Mouse (Mus musculus): Measurements from ENCODE around the gene Ninl. TPM values are rescaled to one million over a fixed set of nuclear protein-coding genes. Genes with fewer than 3 reads are reported as not detected.
A peak's percentile ranks its signal among the peaks of the same experiment; 100 is the strongest.

Gene Ninl
- polyA plus RNA-seq (2015; fragmentation: Nextera tagmentation; extraction: Ambion mirVana), result 13.0 and 13.9 TPM in 2 replicates

DNA sequence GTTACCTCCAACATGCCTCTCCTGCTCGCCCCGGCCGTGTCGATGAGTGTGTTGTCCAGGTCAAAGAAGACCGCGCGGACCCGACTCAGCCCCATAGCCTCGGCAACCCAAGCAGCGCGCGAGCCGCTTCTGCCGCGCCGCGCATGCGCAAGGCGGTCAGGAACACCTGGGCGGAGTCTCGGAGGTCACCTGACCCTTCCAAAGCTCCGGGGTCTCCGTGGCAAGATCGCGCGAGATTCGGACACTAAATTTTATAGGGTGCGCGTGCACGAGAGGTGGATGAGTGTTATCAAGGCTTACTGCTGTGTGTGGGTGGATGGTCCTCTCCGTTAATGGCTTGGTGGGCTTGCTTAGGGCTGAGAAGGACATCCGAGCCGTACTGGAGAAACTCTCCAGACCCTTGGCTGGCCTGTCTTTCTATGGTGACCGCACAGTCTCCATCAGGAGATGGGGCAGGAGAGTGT, at the start of gene Ninl, which contains the start of gene Nanp:
Gene Ninl, minus strand, starts transcription at position 151 of the 464 bp plus-strand sequence.
Gene Nanp, minus strand, starts transcription at position 167 of the 464 bp plus-strand sequence.
- no peaks in the 10 kb centered on the region for H3K27me3 ChIP-seq (ENCODE audit: insufficient read depth, low read length)
- H3K4me1 ChIP-seq (ENCODE audit: insufficient read depth, low read length), result peaks cover 14% of the 10 kb centered on the region
- H3K4me3 ChIP-seq (ENCODE audit: low read length), result peak within 1 kb of the TSS; percentile 99
- peak within 1 kb of the TSS; percentile 73 for H3K4me2 ChIP-seq (replicated peaks; ENCODE audit: low read depth, low read length)
- WGBS, result under 1% methylated on average over 34 of the region's 34 CpGs
- peak within 1 kb of the TSS; percentile 82 for H3K27ac ChIP-seq (ENCODE audit: low read length)
- H3K36me3 ChIP-seq (ENCODE audit: insufficient read depth, low read length), result no peaks in the 10 kb centered on the region
- peak within 1 kb of the TSS; percentile 99 for H3K9ac ChIP-seq (replicated peaks; ENCODE audit: low read length)
- ATAC-seq (ENCODE audit: low FRiP score, low TSS enrichment), result peak; percentile 95
- H3K9me3 ChIP-seq (ENCODE audit: low read length), result no peaks in the 10 kb centered on the region; the same call in 1 of the 2 replicates

DNA sequence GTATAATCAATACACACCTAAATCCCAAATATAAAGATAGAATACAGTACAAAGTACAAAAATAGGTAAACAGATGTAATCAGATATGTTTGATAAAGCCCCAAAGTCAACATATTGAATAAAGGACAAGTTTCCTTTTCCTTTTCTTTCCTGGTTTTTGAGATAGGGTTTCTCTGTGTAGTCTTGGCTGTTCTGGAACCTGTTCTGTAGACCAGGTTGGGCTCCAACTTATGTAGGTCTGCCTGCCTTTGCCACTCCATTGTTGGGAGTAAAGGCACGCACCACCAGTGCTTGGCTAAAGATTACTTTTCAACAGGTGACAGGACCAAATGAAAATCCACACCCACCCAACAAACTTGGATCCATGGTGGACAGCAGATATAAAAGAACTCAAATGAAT, 17.5 kb upstream of the Ninl start:
- Histone ChIP-seq H3K4me3 (ENCODE audit: low read length) (no peak overlapping the region), H3K27ac (ENCODE audit: low read length) (no peak overlapping the region), H3K9me3 (ENCODE audit: low read length) (no peaks in the 10 kb centered on the region), H3K9ac (replicated peaks; ENCODE audit: low read length) (no peak overlapping the region), H3K36me3 (ENCODE audit: insufficient read depth, low read length) (no peaks in the 10 kb centered on the region), H3K4me2 (replicated peaks; ENCODE audit: low read depth, low read length) (no peak overlapping the region), H3K27me3 (ENCODE audit: insufficient read depth, low read length) (no peaks in the 10 kb centered on the region), H3K4me1 (ENCODE audit: insufficient read depth, low read length) (no peaks in the 10 kb centered on the region)
- ATAC-seq (ENCODE audit: low FRiP score, low TSS enrichment), result no peak
- WGBS, result 92% methylated on average over 1 of the region's 1 CpGs

DNA sequence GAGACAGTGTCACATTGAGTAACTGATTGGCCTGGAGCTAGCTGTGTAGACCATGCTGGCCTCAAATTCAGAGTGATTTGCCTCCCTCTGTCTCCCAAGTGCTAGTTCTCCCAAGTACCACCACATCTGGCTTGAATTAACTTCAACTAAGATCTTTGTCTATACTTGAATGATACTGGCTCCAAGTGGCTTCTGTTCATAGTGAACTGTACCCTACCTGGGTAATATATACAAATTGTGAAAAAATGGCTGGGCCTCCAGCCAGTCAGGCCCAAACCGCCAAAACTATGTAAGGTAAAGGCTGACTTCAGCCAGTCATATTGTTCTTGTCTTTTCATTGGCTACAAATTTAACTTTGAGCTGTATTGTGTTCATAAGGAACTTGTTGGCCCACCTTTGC, 1.2 kb upstream of the Ninl start:
- whole genome bisulfite sequencing, result 90% methylated on average over 1 of the region's 1 CpGs

DNA sequence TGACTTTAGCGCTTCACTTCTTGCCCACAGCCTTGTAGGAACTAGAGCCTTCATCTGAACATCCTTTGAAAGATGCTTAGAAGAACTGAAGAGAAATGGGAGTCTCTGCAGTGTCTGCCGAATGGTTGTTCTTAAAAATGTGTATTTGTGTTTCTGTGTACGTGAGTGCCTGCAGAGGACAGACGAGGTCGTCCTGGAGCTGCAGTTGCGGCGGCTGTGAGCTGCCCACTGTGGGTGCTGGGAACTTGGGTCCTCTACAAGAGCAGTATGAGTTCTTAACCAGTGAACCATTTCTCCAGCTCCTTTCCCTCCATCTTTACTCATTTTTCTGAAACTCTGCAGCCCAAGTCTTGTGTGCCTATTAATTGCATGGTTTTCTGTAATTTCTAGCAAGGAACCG, 544 bp upstream of the Ninl start:
- Histone ChIP-seq H3K9me3 (ENCODE audit: low read length) (no peaks in the 10 kb centered on the region; the same call in 1 of the 2 replicates), H3K9ac (replicated peaks; ENCODE audit: low read length) (peak overlapping the region; percentile 85), H3K27ac (ENCODE audit: low read length) (peak overlapping the region; percentile 64), H3K4me2 (replicated peaks; ENCODE audit: low read depth, low read length) (peak overlapping the region; percentile 73), H3K4me3 (ENCODE audit: low read length) (peak overlapping the region; percentile 99), H3K4me1 (ENCODE audit: insufficient read depth, low read length) (peaks cover 14% of the 10 kb centered on the region), H3K36me3 (ENCODE audit: insufficient read depth, low read length) (no peaks in the 10 kb centered on the region), H3K27me3 (ENCODE audit: insufficient read depth, low read length) (no peaks in the 10 kb centered on the region)
- WGBS, result 31% methylated on average over 8 of the region's 8 CpGs
- ATAC-seq (ENCODE audit: low FRiP score, low TSS enrichment), result peak; percentile 32; the same call in 1 of the 2 replicates

More for the DNA sequence above, 1.2 kb upstream of the Ninl start:
- ATAC-seq (ENCODE audit: low FRiP score, low TSS enrichment), result no peak
- H3K27ac ChIP-seq (ENCODE audit: low read length), result no peak overlapping the region
- no peaks in the 10 kb centered on the region; the same call in 1 of the 2 replicates for H3K9me3 ChIP-seq (ENCODE audit: low read length)
- H3K4me2 ChIP-seq (replicated peaks; ENCODE audit: low read depth, low read length), result no peak overlapping the region
- no peaks in the 10 kb centered on the region for H3K27me3 ChIP-seq (ENCODE audit: insufficient read depth, low read length)
- no peak overlapping the region for H3K4me3 ChIP-seq (ENCODE audit: low read length)
- H3K4me1 ChIP-seq (ENCODE audit: insufficient read depth, low read length), result peaks cover 14% of the 10 kb centered on the region
- H3K9ac ChIP-seq (replicated peaks; ENCODE audit: low read length), result no peak overlapping the region
- no peaks in the 10 kb centered on the region for H3K36me3 ChIP-seq (ENCODE audit: insufficient read depth, low read length)

DNA sequence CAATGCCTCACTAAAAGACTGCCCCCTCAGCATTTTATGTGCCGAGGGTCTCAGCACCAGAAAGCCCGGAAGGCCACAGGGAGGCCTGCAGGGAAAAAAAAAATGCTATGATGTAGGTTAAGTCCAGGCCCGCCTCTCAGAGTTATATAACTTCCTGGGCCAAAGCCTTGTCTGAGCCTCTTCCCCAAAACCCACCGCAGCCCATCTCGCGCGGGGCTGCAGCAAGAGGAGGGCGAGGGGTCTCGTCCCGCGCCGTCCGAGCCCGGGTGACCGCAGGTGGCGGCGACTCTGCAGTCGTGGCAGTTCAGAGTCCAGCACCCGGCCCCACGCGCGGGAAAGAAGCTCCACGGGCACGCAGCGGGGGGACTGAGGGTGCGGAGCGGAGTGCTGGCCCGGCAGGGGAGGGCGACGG, 365 bp downstream of the Ninl start:
- H3K4me1 ChIP-seq (ENCODE audit: insufficient read depth, low read length), result peaks cover 14% of the 10 kb centered on the region
- ATAC-seq (ENCODE audit: low FRiP score, low TSS enrichment), result peak; percentile 78
- H3K9ac ChIP-seq (replicated peaks; ENCODE audit: low read length), result peak overlapping the region; percentile 99
- peak overlapping the region; percentile 82 for H3K27ac ChIP-seq (ENCODE audit: low read length)
- peak overlapping the region; percentile 73 for H3K4me2 ChIP-seq (replicated peaks; ENCODE audit: low read depth, low read length)
- H3K9me3 ChIP-seq (ENCODE audit: low read length), result no peaks in the 10 kb centered on the region; the same call in 1 of the 2 replicates
- under 1% methylated on average over 30 of the region's 30 CpGs for WGBS
- H3K27me3 ChIP-seq (ENCODE audit: insufficient read depth, low read length), result no peaks in the 10 kb centered on the region
- H3K36me3 ChIP-seq (ENCODE audit: insufficient read depth, low read length), result no peaks in the 10 kb centered on the region
- H3K4me3 ChIP-seq (ENCODE audit: low read length), result peak overlapping the region; percentile 99

DNA sequence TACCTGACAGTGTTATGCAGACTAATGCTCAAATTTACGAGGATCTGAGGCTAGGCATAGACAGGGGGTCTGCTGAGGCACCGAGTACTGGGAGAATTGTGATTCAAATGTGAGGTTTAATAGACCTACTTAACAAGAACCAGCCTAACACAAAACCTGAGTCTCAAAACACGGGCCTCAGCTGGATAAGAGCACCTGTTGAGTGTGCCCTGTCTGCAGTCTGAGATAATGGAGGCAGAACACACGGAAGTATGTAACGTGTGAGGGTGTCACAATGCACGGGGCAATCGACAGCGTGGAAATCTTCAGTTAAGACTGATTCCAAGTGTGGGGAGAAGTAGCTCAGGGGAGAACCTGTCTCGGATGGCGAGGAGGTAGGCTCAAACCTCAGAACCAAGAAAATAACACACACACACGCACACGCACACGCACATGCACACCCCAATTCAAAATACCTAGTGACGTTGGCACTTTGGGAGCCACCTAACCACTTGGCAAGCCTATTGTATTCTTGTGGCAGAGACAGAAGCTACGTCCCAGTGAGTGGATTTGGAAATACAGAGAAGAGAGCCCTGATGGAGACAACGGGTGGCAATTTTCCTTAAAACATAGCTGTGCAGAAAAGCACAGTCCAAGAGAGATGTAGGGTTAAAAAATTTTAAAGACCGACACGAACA, 1.2 kb downstream of the Ninl start:
- H3K4me3 ChIP-seq (ENCODE audit: low read length), result peak overlapping the region; percentile 99
- peaks cover 14% of the 10 kb centered on the region for H3K4me1 ChIP-seq (ENCODE audit: insufficient read depth, low read length)
- H3K27me3 ChIP-seq (ENCODE audit: insufficient read depth, low read length), result no peaks in the 10 kb centered on the region
- H3K4me2 ChIP-seq (replicated peaks; ENCODE audit: low read depth, low read length), result peak overlapping the region; percentile 73
- H3K9ac ChIP-seq (replicated peaks; ENCODE audit: low read length), result peak overlapping the region; percentile 99
- H3K36me3 ChIP-seq (ENCODE audit: insufficient read depth, low read length), result no peaks in the 10 kb centered on the region
- H3K27ac ChIP-seq (ENCODE audit: low read length), result no peak overlapping the region
- no peaks in the 10 kb centered on the region; the same call in 1 of the 2 replicates for H3K9me3 ChIP-seq (ENCODE audit: low read length)
- 54% methylated on average over 18 of the region's 18 CpGs for WGBS
- ATAC-seq (ENCODE audit: low FRiP score, low TSS enrichment), result no peak

DNA sequence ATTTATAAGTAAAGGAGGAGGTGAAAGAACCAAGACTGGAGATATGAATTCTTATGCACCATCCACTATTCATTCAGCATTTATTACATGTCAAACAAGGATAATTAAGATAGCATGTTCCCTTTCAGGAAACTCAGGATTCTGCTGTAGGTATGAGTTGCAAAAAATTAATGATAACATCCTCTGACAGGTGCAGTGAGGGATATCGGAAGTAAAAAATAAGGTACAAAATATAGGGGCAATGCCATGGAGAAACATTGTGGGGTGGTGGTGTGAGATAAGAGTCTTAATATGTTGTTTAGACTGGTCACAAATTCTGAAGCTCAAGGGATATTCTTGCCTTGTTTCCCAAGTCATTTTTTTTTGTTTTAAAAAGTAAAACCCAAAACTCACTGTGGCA, 1.9 kb downstream of the Ninl start:
- 93% methylated on average over 1 of the region's 1 CpGs for WGBS
- no peaks in the 10 kb centered on the region for H3K27me3 ChIP-seq (ENCODE audit: insufficient read depth, low read length)
- H3K27ac ChIP-seq (ENCODE audit: low read length), result no peak overlapping the region
- no peak overlapping the region for H3K9ac ChIP-seq (replicated peaks; ENCODE audit: low read length)
- no peaks in the 10 kb centered on the region for H3K36me3 ChIP-seq (ENCODE audit: insufficient read depth, low read length)
- H3K9me3 ChIP-seq (ENCODE audit: low read length), result no peaks in the 10 kb centered on the region; the same call in 1 of the 2 replicates
- no peak overlapping the region for H3K4me3 ChIP-seq (ENCODE audit: low read length)
- H3K4me1 ChIP-seq (ENCODE audit: insufficient read depth, low read length), result peaks cover 14% of the 10 kb centered on the region
- no peak overlapping the region for H3K4me2 ChIP-seq (replicated peaks; ENCODE audit: low read depth, low read length)
- no peak for ATAC-seq (ENCODE audit: low FRiP score, low TSS enrichment)

DNA sequence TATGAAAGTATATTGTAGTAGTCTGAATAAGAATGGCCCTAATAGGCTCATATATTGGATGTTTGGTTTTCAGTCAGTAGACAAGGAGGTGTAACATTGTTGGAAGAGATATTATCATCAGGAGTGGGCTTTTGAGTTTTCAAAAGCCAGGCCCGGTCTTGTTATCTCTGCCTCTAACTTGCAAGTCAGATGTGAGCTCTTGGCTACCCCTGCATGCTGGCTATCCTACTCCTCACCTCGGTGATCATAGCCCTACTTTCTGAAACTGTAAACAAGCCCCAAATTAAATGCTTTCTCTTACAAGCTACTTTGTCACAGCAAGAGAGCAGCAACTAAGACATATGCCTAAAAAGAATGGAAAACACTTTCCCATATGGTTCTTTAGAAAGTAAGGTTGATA, 2.5 kb downstream of the Ninl start:
- Histone ChIP-seq H3K9ac (replicated peaks; ENCODE audit: low read length) (no peak overlapping the region), H3K27ac (ENCODE audit: low read length) (no peak overlapping the region), H3K4me3 (ENCODE audit: low read length) (no peak overlapping the region), H3K36me3 (ENCODE audit: insufficient read depth, low read length) (no peaks in the 10 kb centered on the region), H3K4me2 (replicated peaks; ENCODE audit: low read depth, low read length) (no peak overlapping the region), H3K4me1 (ENCODE audit: insufficient read depth, low read length) (peaks cover 14% of the 10 kb centered on the region), H3K27me3 (ENCODE audit: insufficient read depth, low read length) (no peaks in the 10 kb centered on the region), H3K9me3 (ENCODE audit: low read length) (no peaks in the 10 kb centered on the region; the same call in 1 of the 2 replicates)
- WGBS, result 94% methylated on average over 2 of the region's 2 CpGs
- ATAC-seq (ENCODE audit: low FRiP score, low TSS enrichment), result no peak

DNA sequence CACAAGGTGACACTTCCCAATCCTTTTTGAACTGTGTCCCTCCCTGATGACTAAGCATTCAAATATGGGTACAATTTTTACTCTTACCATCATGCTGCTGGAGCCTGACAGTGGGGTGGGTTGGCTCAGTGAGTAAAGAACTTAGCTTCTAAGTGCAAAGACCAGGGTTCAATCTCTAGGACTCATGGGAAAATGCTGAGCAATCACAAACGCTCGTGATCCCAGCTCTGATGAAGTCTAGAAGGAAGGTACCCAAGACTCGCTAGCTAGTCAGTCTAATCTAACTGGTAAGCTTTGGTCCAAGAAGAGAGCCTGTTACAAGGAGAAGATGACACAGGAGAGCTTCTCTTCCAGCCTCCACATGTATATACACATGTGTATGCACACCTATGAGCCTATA, 4.7 kb downstream of the Ninl start:
- WGBS, result 95% methylated on average over 3 of the region's 3 CpGs
- Histone ChIP-seq H3K27ac (ENCODE audit: low read length) (no peak overlapping the region), H3K36me3 (ENCODE audit: insufficient read depth, low read length) (0 out of 2 replicates have a peak, but pooled peaks cover under 1% of the 10 kb centered on the region), H3K9me3 (ENCODE audit: low read length) (no peaks in the 10 kb centered on the region), H3K4me3 (ENCODE audit: low read length) (no peak overlapping the region), H3K27me3 (ENCODE audit: insufficient read depth, low read length) (no peaks in the 10 kb centered on the region), H3K4me2 (replicated peaks; ENCODE audit: low read depth, low read length) (no peak overlapping the region), H3K4me1 (ENCODE audit: insufficient read depth, low read length) (peaks cover 10% of the 10 kb centered on the region), H3K9ac (replicated peaks; ENCODE audit: low read length) (no peak overlapping the region)
- no peak for ATAC-seq (ENCODE audit: low FRiP score, low TSS enrichment)

DNA sequence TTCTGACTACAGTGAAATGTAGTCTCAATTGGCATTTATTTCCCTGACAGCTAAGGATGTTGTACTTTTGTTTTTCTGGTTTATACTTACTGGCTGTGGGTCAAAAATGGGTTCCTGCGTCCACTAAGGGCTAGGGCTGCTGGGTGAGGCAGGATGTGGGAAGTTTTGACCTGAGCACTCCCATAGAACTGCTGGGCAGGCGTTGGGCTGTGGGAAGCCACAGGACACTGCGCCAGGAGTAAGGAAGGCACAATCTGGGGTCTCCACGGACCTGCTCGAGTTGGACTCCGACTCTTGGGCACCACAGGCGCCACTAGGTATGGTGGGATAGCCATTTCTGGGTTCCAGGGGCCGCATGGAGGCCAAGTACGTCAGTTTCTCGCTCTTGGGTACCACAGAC, 18.0 kb downstream of the Ninl start:
- no peak for ATAC-seq (ENCODE audit: low FRiP score, low TSS enrichment)
- no peaks in the 10 kb centered on the region for H3K36me3 ChIP-seq (ENCODE audit: insufficient read depth, low read length)
- H3K4me3 ChIP-seq (ENCODE audit: low read length), result no peak overlapping the region
- H3K27me3 ChIP-seq (ENCODE audit: insufficient read depth, low read length), result no peaks in the 10 kb centered on the region
- no peaks in the 10 kb centered on the region for H3K4me1 ChIP-seq (ENCODE audit: insufficient read depth, low read length)
- H3K9ac ChIP-seq (replicated peaks; ENCODE audit: low read length), result no peak overlapping the region
- WGBS, result 85% methylated on average over 10 of the region's 10 CpGs
- no peak overlapping the region for H3K27ac ChIP-seq (ENCODE audit: low read length)
- H3K9me3 ChIP-seq (ENCODE audit: low read length), result no peaks in the 10 kb centered on the region
- H3K4me2 ChIP-seq (replicated peaks; ENCODE audit: low read depth, low read length), result no peak overlapping the region

Data from kidney, embryonic 16.5 days (tissue).